Mouse (Mus musculus) forebrain, embryonic 16.5 days (tissue): Measurements from ENCODE around the gene Gm266. TPM values are rescaled to one million over a fixed set of nuclear protein-coding genes. Genes with fewer than 3 reads are reported as not detected.

ENCODE experiments used
- ATAC-seq: fragments of 200-750 bp; cut with Nextera tagmentation; 2 replicates; pipeline ENCODE4 v1.8.0; 2017; ENCODE audit warnings: mild to moderate bottlenecking, moderate library complexity
- H3K27ac ChIP-seq: fragments of 300-500 bp; sonication (generic); 2 replicates; pipeline ENCODE4 v1.5.1; 2014; ENCODE audit warnings: low read length, control low read depth
- H3K27me3 ChIP-seq: fragments of 300-500 bp; sonication (generic); replicated peaks from 2 replicates; pipeline ENCODE4 v1.6.1; 2014; ENCODE audit warnings: low read length; ENCODE audit not compliant: control insufficient read depth, insufficient read depth
- H3K36me3 ChIP-seq: fragments of 300-500 bp; sonication (generic); 2 replicates; pipeline ENCODE4 v1.6.1; 2014; ENCODE audit not compliant: control insufficient read depth, insufficient read depth
- H3K4me1 ChIP-seq: fragments of 300-500 bp; sonication (generic); replicated peaks from 2 replicates; pipeline ENCODE4 v1.6.1; 2014; ENCODE audit warnings: low read length; ENCODE audit not compliant: control insufficient read depth, insufficient read depth
- H3K4me2 ChIP-seq: fragments of 300-500 bp; sonication (generic); 2 replicates; pipeline ENCODE4 v1.6.1; 2014; ENCODE audit warnings: mild to moderate bottlenecking, low read length, control low read depth
- H3K4me3 ChIP-seq: fragments of 300-500 bp; sonication (generic); replicated peaks from 2 replicates; pipeline ENCODE4 v1.5.1; 2014; ENCODE audit warnings: mild to moderate bottlenecking, low read length, control low read depth
- H3K9ac ChIP-seq: fragments of 300-500 bp; sonication (generic); replicated peaks from 2 replicates; pipeline ENCODE4 v1.6.1; 2014; ENCODE audit warnings: low read depth, low read length, control low read depth
- H3K9me3 ChIP-seq: fragments of 300-500 bp; sonication (generic); 2 replicates; pipeline ENCODE4 v1.6.1; 2016; ENCODE audit warnings: low read length; ENCODE audit not compliant: control insufficient read depth
- WGBS: fragments of 180-500 bp; shearing (Covaris S2); extraction: QIAGEN DNeasy Blood & Tissue Kit; methylation state at CpG from one replicate; pipeline ENCODE4 v1.1.7; 2014; 5-methylcytosine and 5-hydroxymethylcytosine counted together
- polyA plus RNA-seq: library from polyadenylated mRNA; unstranded; fragments of >200 nt; fragmentation: Nextera tagmentation; extraction: Ambion mirVana; gene quantifications from 2 replicates; pipeline ENCODE4 v1.2.1, GENCODE M21; 2015

The Gm266 gene
- polyA plus RNA-seq, 1 experiment from 2014 or later, result 0.23 TPM

GRCm38 (mm10) chr12:111471119-111471518 lies 14.5 kb downstream of the Gm266 start:
- 73% methylated on average over 1 of the region's 1 CpGs for WGBS
- no peaks in the 10 kb centered on the region for H3K36me3 ChIP-seq
- H3K4me2 ChIP-seq, result no peak overlapping the region
- no peaks in the 10 kb centered on the region for H3K27me3 ChIP-seq
- no peaks in the 10 kb centered on the region for H3K9me3 ChIP-seq
- no peak for ATAC-seq
- no peak overlapping the region for H3K9ac ChIP-seq
- H3K4me1 ChIP-seq, result peaks cover 15% of the 10 kb centered on the region
- H3K27ac ChIP-seq, result no peak overlapping the region
- H3K4me3 ChIP-seq, result no peak overlapping the region

GRCm38 (mm10) chr12:111469507-111469906 lies 16.1 kb downstream of the Gm266 start:
- Histone ChIP-seq H3K36me3 (no peaks in the 10 kb centered on the region), H3K4me1 (peaks cover 7% of the 10 kb centered on the region), H3K4me2 (no peak overlapping the region), H3K27ac (no peak overlapping the region), H3K9me3 (no peaks in the 10 kb centered on the region), H3K9ac (no peak overlapping the region), H3K27me3 (no peaks in the 10 kb centered on the region), H3K4me3 (no peak overlapping the region)
- ATAC-seq, result peak; percentile 63
- 13% methylated on average over 8 of the region's 8 CpGs for WGBS

GRCm38 (mm10) chr12:111468206-111468605 lies 17.4 kb downstream of the Gm266 start:
- Histone ChIP-seq H3K27me3 (no peaks in the 10 kb centered on the region), H3K4me2 (no peak overlapping the region), H3K27ac (no peak overlapping the region), H3K36me3 (no peaks in the 10 kb centered on the region), H3K9ac (no peak overlapping the region), H3K4me1 (peaks cover 7% of the 10 kb centered on the region), H3K4me3 (no peak overlapping the region), H3K9me3 (no peaks in the 10 kb centered on the region)
- 56% methylated on average over 7 of the region's 7 CpGs for WGBS
- no peak for ATAC-seq

- no peak overlapping the region for H3K27ac ChIP-seq
- H3K4me2 ChIP-seq, result no peak overlapping the region
- H3K9me3 ChIP-seq, result no peaks in the 10 kb centered on the region
- H3K36me3 ChIP-seq, result no peaks in the 10 kb centered on the region
- peaks cover 3% of the 10 kb centered on the region; the same call in 1 of the 2 replicates for H3K4me1 ChIP-seq
- H3K9ac ChIP-seq, result no peak overlapping the region
- no peak overlapping the region for H3K4me3 ChIP-seq
- no peaks in the 10 kb centered on the region for H3K27me3 ChIP-seq
- WGBS, result 99% methylated on average over 3 of the region's 3 CpGs
- ATAC-seq, result no peak
Measured at GRCm38 (mm10) chr12:111466369-111466768, 19.3 kb downstream of the Gm266 start.

GRCm38 (mm10) chr12:111463570-111463969 lies 22.1 kb downstream of the Gm266 start:
- Histone ChIP-seq H3K9me3 (no peaks in the 10 kb centered on the region), H3K4me3 (no peak overlapping the region), H3K4me2 (no peak overlapping the region), H3K36me3 (no peaks in the 10 kb centered on the region), H3K27ac (no peak overlapping the region), H3K4me1 (no peaks in the 10 kb centered on the region), H3K9ac (no peak overlapping the region), H3K27me3 (no peaks in the 10 kb centered on the region)
- no peak for ATAC-seq
- WGBS, result 80% methylated on average over 7 of the region's 7 CpGs

GRCm38 (mm10) chr12:111457742-111458141 lies 27.9 kb downstream of the Gm266 start:
- no peak overlapping the region for H3K4me3 ChIP-seq
- 81% methylated on average over 1 of the region's 1 CpGs for WGBS
- H3K9me3 ChIP-seq, result no peaks in the 10 kb centered on the region
- peaks cover 9% of the 10 kb centered on the region; the same call in 1 of the 2 replicates for H3K27me3 ChIP-seq
- no peaks in the 10 kb centered on the region for H3K4me1 ChIP-seq
- no peak overlapping the region for H3K9ac ChIP-seq
- ATAC-seq, result no peak
- no peak overlapping the region for H3K4me2 ChIP-seq
- H3K36me3 ChIP-seq, result no peaks in the 10 kb centered on the region
- no peak overlapping the region for H3K27ac ChIP-seq

GRCm38 (mm10) chr12:111455860-111456259 lies 29.8 kb downstream of the Gm266 start:
- no peak overlapping the region for H3K4me2 ChIP-seq
- no peak for ATAC-seq
- H3K9me3 ChIP-seq, result no peaks in the 10 kb centered on the region
- H3K4me3 ChIP-seq, result no peak overlapping the region
- H3K27ac ChIP-seq, result no peak overlapping the region
- no peak overlapping the region for H3K9ac ChIP-seq
- 53% methylated on average over 8 of the region's 8 CpGs for WGBS
- no peaks in the 10 kb centered on the region for H3K4me1 ChIP-seq
- H3K36me3 ChIP-seq, result no peaks in the 10 kb centered on the region
- H3K27me3 ChIP-seq, result peaks cover 17% of the 10 kb centered on the region

- 64% methylated on average over 12 of the region's 12 CpGs for WGBS
- peaks cover 19% of the 10 kb centered on the region for H3K27me3 ChIP-seq
Measured at GRCm38 (mm10) chr12:111455311-111455846, 30.2 kb downstream of the Gm266 start.

GRCm38 (mm10) chr12:111454543-111455280 lies 30.9 kb downstream of the Gm266 start:
- no peak overlapping the region for H3K4me2 ChIP-seq
- no peaks in the 10 kb centered on the region for H3K4me1 ChIP-seq
- no peaks in the 10 kb centered on the region for H3K9me3 ChIP-seq
- H3K27me3 ChIP-seq, result peaks cover 26% of the 10 kb centered on the region
- H3K4me3 ChIP-seq, result no peak overlapping the region
- H3K9ac ChIP-seq, result no peak overlapping the region
- no peak for ATAC-seq
- no peaks in the 10 kb centered on the region for H3K36me3 ChIP-seq
- H3K27ac ChIP-seq, result no peak overlapping the region
- 63% methylated on average over 10 of the region's 10 CpGs for WGBS

More at GRCm38 (mm10) chr12:111455311-111455846, 30.2 kb downstream of the Gm266 start:
- no peaks in the 10 kb centered on the region for H3K9me3 ChIP-seq
- no peak overlapping the region for H3K9ac ChIP-seq
- no peak for ATAC-seq
- no peaks in the 10 kb centered on the region for H3K36me3 ChIP-seq
- H3K4me2 ChIP-seq, result no peak overlapping the region
- H3K27ac ChIP-seq, result no peak overlapping the region
- H3K4me3 ChIP-seq, result no peak overlapping the region
- no peaks in the 10 kb centered on the region for H3K4me1 ChIP-seq
